Mouse (Mus musculus) MEL (cell line): ENCODE results near the gene Pitpnm3. TPM values are rescaled to one million over a fixed set of nuclear protein-coding genes. Genes with fewer than 3 reads are reported as not detected.

Experiments used
- DNase-seq: peaks from one replicate; pipeline ENCODE4 v3.0.0; 2011; ENCODE audit warnings: low read depth, low spot score
- H3K27ac ChIP-seq: 2 replicates; pipeline ENCODE4 v1.5.1; 2012; ENCODE audit warnings: low read depth, mild to moderate bottlenecking, control low read depth, low read length, moderate library complexity; ENCODE audit not compliant: control insufficient read depth
- H3K27me3 ChIP-seq, 2 experiments: fragments of 150-350 bp in 1 of 2; sonication (generic) in 1 of 2; 2 replicates each; pipeline ENCODE4 v1.6.1; 2012; ENCODE audit warnings: low read length in 2 of 2, mild to moderate bottlenecking in 2 of 2, improper control_type of control experiment in 1 of 2, moderate library complexity in 1 of 2; ENCODE audit not compliant: insufficient read depth in 2 of 2, control insufficient read depth in 1 of 2
- H3K36me3 ChIP-seq, 2 experiments: 2 replicates each; pipeline ENCODE4 v1.6.1; 2012 to 2014; ENCODE audit warnings: low read length in 2 of 2, improper control_type of control experiment in 1 of 2, inconsistent platforms in 1 of 2, mild to moderate bottlenecking in 1 of 2; ENCODE audit not compliant: insufficient read depth in 2 of 2, control insufficient read depth in 1 of 2
- H3K4me1 ChIP-seq, 2 experiments: fragments of 150-350 bp in 1 of 2; sonication (generic) in 1 of 2; 2 replicates each; pipeline ENCODE4 v1.6.1; 2012; ENCODE audit warnings: low read length in 2 of 2, improper control_type of control experiment in 1 of 2, mild to moderate bottlenecking in 1 of 2; ENCODE audit not compliant: insufficient read depth in 2 of 2, control insufficient read depth in 1 of 2
- H3K4me3 ChIP-seq, 2 experiments: fragments of 150-350 bp in 1 of 2; sonication (generic) in 1 of 2; 2 replicates each; pipeline ENCODE4 v1.5.1; 2012; ENCODE audit warnings: low read depth in 2 of 2, low read length in 2 of 2, mild to moderate bottlenecking in 2 of 2, moderate library complexity in 2 of 2, control low read depth in 1 of 2, improper control_type of control experiment in 1 of 2; ENCODE audit not compliant: control insufficient read depth in 1 of 2, insufficient read depth in 1 of 2
- H3K79me2 ChIP-seq: 2 replicates; pipeline ENCODE4 v1.6.1; 2012; ENCODE audit warnings: mild to moderate bottlenecking, low read length, moderate library complexity; ENCODE audit not compliant: control insufficient read depth, poor library complexity, insufficient read depth
- H3K9ac ChIP-seq: 2 replicates; pipeline ENCODE4 v1.6.1; 2012; ENCODE audit warnings: low read depth, mild to moderate bottlenecking, control low read depth, low read length, moderate library complexity; ENCODE audit not compliant: control insufficient read depth, poor library complexity, severe bottlenecking
- H3K9me3 ChIP-seq: fragments of 150-350 bp; sonication (generic); replicated peaks from 2 replicates; pipeline ENCODE4 v1.6.1; 2012; ENCODE audit warnings: mild to moderate bottlenecking, low read length, improper control_type of control experiment, moderate library complexity; ENCODE audit not compliant: insufficient read depth
- CHD1 ChIP-seq: IDR thresholded peaks from 2 replicates; pipeline ENCODE4 v1.6.1; 2012; ENCODE audit warnings: low read depth, mild to moderate bottlenecking, inconsistent platforms, low read length, improper control_type of control experiment
- CTCF ChIP-seq, 3 experiments: IDR thresholded peaks in 2 of 3; conservative IDR thresholded peaks in 1 of 3; 2 replicates each; pipeline ENCODE4 v1.5.1; 2011 to 2012; ENCODE audit warnings: low read length in 3 of 3, low read depth in 2 of 3, mild to moderate bottlenecking in 2 of 3, improper control_type of control experiment in 1 of 3, inconsistent platforms in 1 of 3, mixed read lengths in 1 of 3, moderate library complexity in 1 of 3; ENCODE audit not compliant: control insufficient read depth in 1 of 3, insufficient read depth in 1 of 3, poor library complexity in 1 of 3, severe bottlenecking in 1 of 3
- HCFC1 ChIP-seq: IDR thresholded peaks from 2 replicates; pipeline ENCODE4 v1.6.1; 2012; ENCODE audit warnings: low read depth, mild to moderate bottlenecking, inconsistent platforms, low read length, improper control_type of control experiment, moderate library complexity
- JUND ChIP-seq: IDR thresholded peaks from 2 replicates; pipeline ENCODE4 v1.6.1; 2011; ENCODE audit warnings: low read depth, mild to moderate bottlenecking, improper control_type of control experiment, low read length
- MAZ ChIP-seq: IDR thresholded peaks from 2 replicates; pipeline ENCODE4 v1.6.1; 2012; ENCODE audit warnings: low read depth, mild to moderate bottlenecking, inconsistent platforms, low read length, improper control_type of control experiment
- NELFE ChIP-seq: IDR thresholded peaks from 2 replicates; pipeline ENCODE4 v1.6.1; 2011; ENCODE audit warnings: low read depth, low read length, improper control_type of control experiment
- NRF1 ChIP-seq: IDR thresholded peaks from 2 replicates; pipeline ENCODE4 v1.6.1; 2014; ENCODE audit warnings: low read depth, mild to moderate bottlenecking, inconsistent platforms, low read length, improper control_type of control experiment, moderate library complexity; ENCODE audit not compliant: poor library complexity, insufficient read depth, severe bottlenecking
- RAD21 ChIP-seq: IDR thresholded peaks from 2 replicates; pipeline ENCODE4 v1.6.1; 2011; ENCODE audit warnings: mild to moderate bottlenecking, low read depth, low read length, improper control_type of control experiment
- SIN3A ChIP-seq: IDR thresholded peaks from 2 replicates; pipeline ENCODE4 v1.6.1; 2012; ENCODE audit warnings: low read length, improper control_type of control experiment, inconsistent platforms
- SMC3 ChIP-seq: IDR thresholded peaks from 2 replicates; pipeline ENCODE4 v1.6.1; 2011; ENCODE audit warnings: low read depth, low read length, improper control_type of control experiment
- TCF12 ChIP-seq: IDR thresholded peaks from 2 replicates; pipeline ENCODE4 v1.6.1; 2014; ENCODE audit warnings: low read depth, mild to moderate bottlenecking, inconsistent platforms, low read length, improper control_type of control experiment, moderate library complexity
- ZC3H11A ChIP-seq: IDR thresholded peaks from 2 replicates; pipeline ENCODE4 v1.6.1; 2012; ENCODE audit warnings: low read depth, mild to moderate bottlenecking, inconsistent platforms, low read length, improper control_type of control experiment
- ZNF384 ChIP-seq: IDR thresholded peaks from 2 replicates; pipeline ENCODE4 v1.6.1; 2012; ENCODE audit warnings: low read depth, mild to moderate bottlenecking, inconsistent platforms, low read length, improper control_type of control experiment
- polyA plus RNA-seq, 2 experiments: library from polyadenylated mRNA; stranded (reverse) in 1 of 2; unstranded in 1 of 2; fragments of >175 nt in 1 of 2; fragments of >200 nt in 1 of 2; gene quantifications; 2 replicates each; pipeline versions ENCODE4 v1.2.1 to v1.2.4; 2012; ENCODE audit warnings: low replicate concordance in 2 of 2, low read depth in 1 of 2; ENCODE audit not compliant: insufficient read length in 2 of 2, insufficient read depth in 1 of 2, missing spikeins in 1 of 2
- total RNA-seq: library from RNA; depleted of rRNA; stranded (reverse); fragments of 300-350 nt; gene quantifications from 2 replicates; pipeline ENCODE4 v1.2.3, GENCODE M21; 2012

Gene Pitpnm3
- total and polyA plus RNA-seq, 3 experiments: 0.24 TPM; not detected in 2

GRCm38 (mm10) chr11:72024193-72024781, 111.3 kb downstream of the Pitpnm3 start:
- TF ChIP-seq NRF1 (0 out of 2 replicates have a peak, but pooled peaks have one; percentile 4), ZC3H11A (peak; percentile 35), SIN3A (no peak), RAD21 (peak; percentile 60), JUND (no peak), SMC3 (peak; percentile 43), CTCF (IDR thresholded peaks at IDR 0.05 in 2 of 3, conservative IDR thresholded peaks at IDR 0.05 in 1 of 3; ENCODE audit: control insufficient read depth in 1 of 3, insufficient read depth in 1 of 3, low read depth in 2 of 3, low read length in 3 of 3, poor library complexity in 1 of 3, severe bottlenecking in 1 of 3) (peak; percentile 56 to 70 (median 68))
- H3K9me3 ChIP-seq: no peaks in the 10 kb centered on the region
- no peaks in the 10 kb centered on the region for H3K79me2 ChIP-seq
- H3K36me3 ChIP-seq: peaks cover 0 to 3% of the 10 kb centered on the region in 2 experiments; a peak in 2 of 4 replicates
- H3K9ac ChIP-seq: no peak overlapping the region
- peak; percentile 86 for DNase-seq
- H3K27me3 ChIP-seq: no peaks in the 10 kb centered on the region
- peaks cover 5 to 22% of the 10 kb centered on the region in 2 experiments for H3K4me1 ChIP-seq
- H3K27ac ChIP-seq: no peak overlapping the region
- no peak overlapping the region for H3K4me3 ChIP-seq

- Histone ChIP-seq H3K4me1 (peaks cover 5 to 22% of the 10 kb centered on the region in 2 experiments), H3K79me2 (no peaks in the 10 kb centered on the region), H3K9ac (no peak overlapping the region), H3K9me3 (no peaks in the 10 kb centered on the region), H3K27me3 (no peaks in the 10 kb centered on the region), H3K27ac (no peak overlapping the region), H3K36me3 (peaks cover 0 to 3% of the 10 kb centered on the region in 2 experiments; a peak in 2 of 4 replicates), H3K4me3 (no peak overlapping the region)
- DNase-seq: no peak
- TF ChIP-seq CTCF (IDR thresholded peaks at IDR 0.05 in 2 of 3, conservative IDR thresholded peaks at IDR 0.05 in 1 of 3; ENCODE audit: control insufficient read depth in 1 of 3, insufficient read depth in 1 of 3, low read depth in 2 of 3, low read length in 3 of 3, poor library complexity in 1 of 3, severe bottlenecking in 1 of 3) (peak; percentile 7 to 66 (median 51); a peak in 5 of 6 replicates), ZNF384 (no peak), RAD21 (peak; percentile 11), MAZ (0 out of 2 replicates have a peak, but pooled peaks have one; percentile 43)
Measured at GRCm38 (mm10) chr11:72023581-72023980, 112.0 kb downstream of the Pitpnm3 start.

- Histone ChIP-seq H3K9me3 (no peaks in the 10 kb centered on the region), H3K36me3 (peaks cover 0 to 3% of the 10 kb centered on the region in 2 experiments; a peak in 2 of 4 replicates), H3K4me1 (peaks cover 5 to 22% of the 10 kb centered on the region in 2 experiments), H3K9ac (no peak overlapping the region), H3K27me3 (no peaks in the 10 kb centered on the region), H3K79me2 (no peaks in the 10 kb centered on the region), H3K27ac (no peak overlapping the region), H3K4me3 (no peak overlapping the region)
- no peak for DNase-seq
- TF ChIP-seq TCF12: no peak
- TF ChIP-seq SIN3A: no peak
- TF ChIP-seq CHD1: no peak
- no peak for TF ChIP-seq MAZ
- TF ChIP-seq HCFC1: no peak
- no peak for TF ChIP-seq ZNF384
- TF ChIP-seq NELFE: no peak
- TF ChIP-seq CTCF (IDR thresholded peaks at IDR 0.05 in 2 of 3, conservative IDR thresholded peaks at IDR 0.05 in 1 of 3; ENCODE audit: control insufficient read depth in 1 of 3, insufficient read depth in 1 of 3, low read depth in 2 of 3, low read length in 3 of 3, poor library complexity in 1 of 3, severe bottlenecking in 1 of 3): no peak
Measured at GRCm38 (mm10) chr11:72022827-72023226, 112.8 kb downstream of the Pitpnm3 start.
